Mouse (Mus musculus) neural tube, embryonic 10.5 days (tissue): ENCODE results near the gene Arsb.
"Not testable (repeated sequence)": the region's sequence is repeated elsewhere in the genome, so short reads cannot be mapped to it uniquely, and the experiment has no call there.

Experiments
- DNase-seq: peaks from one replicate; pipeline ENCODE4 v3.0.0-alpha.2; 2017; ENCODE audit warnings: low spot score; ENCODE audit errors: extremely low spot score

Gene Arsb

GRCm38 (mm10) chr13:93978703-93979495 is 207.5 kb downstream of the Arsb start:
- no peak for DNase-seq

DNA sequence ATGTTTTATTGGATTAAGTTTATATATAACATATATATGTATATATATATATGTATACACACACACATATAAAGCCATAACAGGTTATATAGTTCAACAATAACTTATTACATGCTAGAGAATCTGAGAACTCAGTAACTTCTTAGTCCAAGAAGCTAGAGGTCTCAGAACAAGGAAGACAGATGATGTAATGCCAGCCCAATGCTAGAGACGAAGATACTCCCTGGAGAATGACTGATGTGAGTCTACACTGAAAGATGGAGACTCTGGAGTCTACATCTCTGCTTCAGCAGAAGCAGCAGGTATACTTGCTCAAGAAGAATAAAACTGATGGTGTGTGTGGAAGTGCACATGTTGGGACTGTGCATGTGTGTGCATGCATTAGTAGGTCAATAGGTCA is 208.3 kb downstream of the Arsb start:
- no peak for DNase-seq

- no peak for DNase-seq
Observed at GRCm38 (mm10) chr13:93984521-93984920, 213.1 kb downstream of the Arsb start.

GRCm38 (mm10) chr13:93985181-93985580 is 213.8 kb downstream of the Arsb start:
- DNase-seq, result no peak

- DNase-seq, result not testable (repeated sequence)
Observed at GRCm38 (mm10) chr13:93985750-93986149, 214.3 kb downstream of the Arsb start.

DNA sequence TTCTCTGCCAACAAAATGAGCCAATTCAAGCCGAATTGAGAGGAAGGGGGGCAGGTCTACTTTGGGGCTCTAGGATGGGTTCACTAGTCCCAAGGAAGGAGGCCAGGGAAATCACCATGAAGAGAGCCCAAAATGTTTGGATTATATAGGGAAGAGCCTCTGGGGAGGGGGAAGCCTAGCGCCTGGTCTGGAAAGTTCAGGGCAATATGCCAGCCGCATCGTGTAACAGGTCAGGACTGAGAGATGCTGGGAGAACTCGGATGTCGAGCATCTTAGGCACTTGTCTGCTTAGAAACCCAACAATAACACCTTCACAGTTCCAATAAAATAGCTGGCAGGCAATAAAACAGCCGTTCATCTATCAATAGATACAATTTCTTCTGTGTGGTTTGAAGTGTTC is 216.2 kb downstream of the Arsb start:
- no peak for DNase-seq

DNA sequence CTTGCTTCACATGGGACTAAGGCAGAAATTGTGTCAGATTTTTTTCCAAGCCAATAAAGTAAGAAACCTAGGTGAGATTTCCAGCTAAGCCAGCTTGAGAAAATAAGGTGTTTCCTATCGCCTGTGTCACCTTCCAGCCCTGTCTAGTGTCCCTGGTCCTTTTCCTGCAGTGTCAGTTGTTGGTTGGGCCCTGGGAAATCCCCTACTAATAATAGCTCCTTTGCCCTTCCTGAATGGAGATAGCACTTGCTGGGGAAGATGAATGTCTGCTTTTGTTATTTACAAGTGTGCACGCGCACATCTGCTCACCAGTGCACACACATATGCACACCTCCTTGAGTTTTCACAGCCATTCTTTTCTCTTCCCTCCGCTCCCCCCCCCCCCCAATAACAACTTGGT is 217.8 kb downstream of the Arsb start:
- no peak for DNase-seq

DNA sequence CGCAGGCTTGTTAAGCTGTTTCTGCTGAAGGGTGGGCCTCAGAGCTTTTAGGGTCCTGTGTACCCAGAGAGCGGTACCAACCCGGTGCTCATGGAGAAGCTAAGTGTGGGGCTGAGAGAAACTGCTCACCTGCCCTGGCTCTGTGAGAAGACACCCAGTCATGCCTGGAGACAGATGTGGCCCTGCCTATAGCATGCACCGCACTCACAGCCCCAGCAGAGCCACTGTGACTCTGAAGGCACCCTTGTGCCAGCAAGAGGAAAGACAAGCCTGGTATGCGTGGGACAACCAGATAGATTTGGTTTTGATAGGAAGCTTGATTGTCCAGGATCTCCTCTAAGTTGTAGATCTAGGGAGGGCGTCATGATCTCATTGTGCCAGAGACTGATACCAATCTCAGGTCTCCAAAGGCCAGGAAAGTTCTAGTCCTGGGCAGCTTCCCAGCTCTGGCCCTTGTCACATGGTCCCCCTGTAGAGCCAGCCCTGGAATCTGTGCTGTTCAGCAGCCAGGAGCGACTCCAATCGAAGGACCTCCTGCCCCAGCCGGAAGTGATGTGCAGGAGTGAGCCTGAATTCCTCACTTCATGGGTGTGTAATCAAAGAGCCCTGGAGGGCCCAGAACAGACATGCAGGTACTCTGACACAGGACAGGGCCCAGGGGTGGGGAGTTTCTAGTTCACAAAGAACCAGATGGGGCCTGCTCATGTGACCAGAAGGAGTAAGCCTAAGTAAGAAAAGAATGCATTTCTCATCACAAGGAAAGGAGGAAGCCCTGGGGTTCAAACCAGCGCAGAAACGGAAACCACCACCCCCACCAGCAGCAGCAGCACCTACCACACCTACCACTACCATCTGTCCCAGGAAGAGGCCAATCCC is 218.5 kb downstream of the Arsb start:
- no peak for DNase-seq

DNA sequence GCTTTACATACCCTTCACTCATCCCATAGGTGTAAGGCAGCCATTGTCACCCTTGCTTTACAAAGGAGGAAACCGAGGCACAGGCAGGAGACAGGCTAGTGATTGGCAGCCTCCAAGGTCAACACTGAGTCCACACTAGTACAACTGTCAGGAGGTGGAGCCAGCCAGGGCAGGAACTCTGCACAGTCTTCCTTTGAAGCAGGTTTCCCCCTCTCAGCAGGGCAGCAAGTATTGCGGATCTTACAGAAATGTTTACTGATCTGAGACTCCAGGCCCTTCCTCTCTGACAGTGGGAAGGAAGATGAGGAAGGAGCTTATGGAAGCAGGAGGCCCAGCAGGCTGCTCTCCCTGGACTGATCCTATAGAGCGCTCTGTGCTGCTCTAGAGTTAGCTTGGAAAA is 219.4 kb downstream of the Arsb start:
- no peak for DNase-seq

DNA sequence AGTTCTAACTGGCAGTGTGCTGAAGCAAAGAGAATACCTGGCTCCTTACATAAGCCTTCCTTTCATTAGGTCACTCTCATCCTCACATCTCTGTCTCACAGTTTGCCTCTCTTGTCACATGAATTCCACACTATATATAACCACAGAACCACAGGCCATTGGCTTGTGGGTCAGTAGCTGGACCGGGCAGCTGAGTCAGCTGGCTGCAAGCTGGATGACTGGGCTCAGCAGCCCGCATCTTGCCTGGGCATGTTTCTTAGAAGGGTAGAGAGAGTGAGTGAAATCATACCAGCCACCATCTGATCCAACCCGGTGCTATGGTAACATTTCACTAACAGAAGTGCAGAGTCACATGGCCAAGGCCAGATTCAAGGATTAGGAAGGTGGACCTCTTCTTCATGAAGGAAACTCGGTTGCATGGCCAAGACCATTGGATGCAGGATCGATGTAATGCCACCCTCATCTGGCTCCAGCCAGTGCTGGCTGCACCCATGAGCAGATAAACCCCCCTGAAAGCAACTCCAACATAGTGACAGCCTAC is 221.0 kb downstream of the Arsb start:
- DNase-seq, result no peak
